Mouse (Mus musculus): ENCODE results near the gene Etfb. TPM values are rescaled to one million over a fixed set of nuclear protein-coding genes. Genes with fewer than 3 reads are reported as not detected.
A peak's percentile ranks its signal among the peaks of the same experiment; 100 is the strongest.
"Not testable (repeated sequence)": the region's sequence is repeated elsewhere in the genome, so short reads cannot be mapped to it uniquely, and the experiment has no call there.

The Etfb gene
- 187 and 202 TPM in 2 replicates for polyA plus RNA-seq (2014; fragmentation: Nextera tagmentation; extraction: Ambion mirVana)

DNA sequence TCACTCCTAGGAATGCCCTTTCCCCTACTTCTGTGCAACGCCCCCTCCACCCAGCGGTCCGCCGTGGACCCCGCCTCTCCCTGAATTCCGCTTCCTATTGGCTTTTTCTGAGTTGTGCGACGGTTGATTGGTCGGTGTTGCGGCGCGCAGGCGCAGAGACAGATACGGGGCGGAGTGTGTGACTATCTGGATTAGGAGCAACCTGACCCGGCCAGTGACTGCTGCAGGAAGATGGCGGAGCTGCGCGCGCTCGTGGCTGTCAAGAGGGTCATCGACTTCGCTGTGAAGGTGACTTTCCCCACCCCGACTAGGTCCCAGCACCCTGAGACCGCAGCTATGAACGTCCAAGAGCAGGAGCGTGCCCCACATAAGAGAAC is at the start of gene Etfb, which contains the start of gene Gm45233:
Etfb (plus strand) TSS at position 167 of the 377 bp plus-strand sequence.
Gm45233 (plus strand) TSS at position 212 of the 377 bp plus-strand sequence.
- no peaks in the 10 kb centered on the region for H3K9me3 ChIP-seq (ENCODE audit: control insufficient read depth, low read length)

DNA sequence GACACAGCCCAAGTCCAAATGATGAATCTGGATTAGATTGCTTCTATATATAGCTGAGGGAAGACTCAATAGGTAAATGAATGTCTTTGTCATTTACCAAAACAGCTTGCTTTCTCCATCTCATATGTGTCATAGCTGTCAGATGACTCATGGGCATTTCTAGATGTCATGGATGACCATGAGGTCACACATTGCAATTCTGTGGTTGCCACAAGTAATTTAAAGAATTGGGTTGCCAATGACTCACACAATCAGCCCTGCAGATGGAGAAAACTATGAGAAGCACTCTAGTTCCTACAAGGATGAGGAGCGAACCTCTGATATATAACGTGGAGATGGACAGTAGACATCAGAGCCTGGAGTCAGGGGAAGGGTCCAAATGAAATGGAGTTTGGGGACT is 44.4 kb upstream of the Etfb start:
- Histone ChIP-seq H3K36me3 (ENCODE audit: control insufficient read depth, insufficient read depth, low read length) (no peaks in the 10 kb centered on the region), H3K9me3 (ENCODE audit: control insufficient read depth, low read length) (no peaks in the 10 kb centered on the region), H3K4me1 (ENCODE audit: control insufficient read depth, insufficient read depth, low read length) (no peaks in the 10 kb centered on the region), H3K27me3 (ENCODE audit: control insufficient read depth, insufficient read depth, low read length) (no peaks in the 10 kb centered on the region), H3K27ac (ENCODE audit: low read depth, low read length) (no peak overlapping the region), H3K4me2 (no peak overlapping the region), H3K9ac (ENCODE audit: low read length) (no peak overlapping the region), H3K4me3 (ENCODE audit: low read depth, low read length) (no peak overlapping the region)
- no peak for ATAC-seq (ENCODE audit: low FRiP score)
- no peak for DNase-seq (ENCODE audit: low spot score, missing footprints)
- WGBS = 79% methylated on average over 2 of the region's 2 CpGs

More for the DNA sequence above, at the start of gene Etfb, which contains the start of gene Gm45233:
- peak within 1 kb of the TSS; percentile 82 for H3K4me2 ChIP-seq
- no peaks in the 10 kb centered on the region for H3K36me3 ChIP-seq (ENCODE audit: control insufficient read depth, insufficient read depth, low read length)
- ATAC-seq (ENCODE audit: low FRiP score) = peak; percentile 97
- H3K4me3 ChIP-seq (ENCODE audit: low read depth, low read length) = peak within 1 kb of the TSS; percentile 55
- peak within 1 kb of the TSS; percentile 62; the same call in 1 of the 2 replicates for H3K27ac ChIP-seq (ENCODE audit: low read depth, low read length)
- no peaks in the 10 kb centered on the region for H3K27me3 ChIP-seq (ENCODE audit: control insufficient read depth, insufficient read depth, low read length)
- under 1% methylated on average over 27 of the region's 27 CpGs for WGBS
- no peak for DNase-seq (ENCODE audit: low spot score, missing footprints)
- H3K9ac ChIP-seq (ENCODE audit: low read length) = peak within 1 kb of the TSS; percentile 53
- peaks cover 8% of the 10 kb centered on the region for H3K4me1 ChIP-seq (ENCODE audit: control insufficient read depth, insufficient read depth, low read length)

DNA sequence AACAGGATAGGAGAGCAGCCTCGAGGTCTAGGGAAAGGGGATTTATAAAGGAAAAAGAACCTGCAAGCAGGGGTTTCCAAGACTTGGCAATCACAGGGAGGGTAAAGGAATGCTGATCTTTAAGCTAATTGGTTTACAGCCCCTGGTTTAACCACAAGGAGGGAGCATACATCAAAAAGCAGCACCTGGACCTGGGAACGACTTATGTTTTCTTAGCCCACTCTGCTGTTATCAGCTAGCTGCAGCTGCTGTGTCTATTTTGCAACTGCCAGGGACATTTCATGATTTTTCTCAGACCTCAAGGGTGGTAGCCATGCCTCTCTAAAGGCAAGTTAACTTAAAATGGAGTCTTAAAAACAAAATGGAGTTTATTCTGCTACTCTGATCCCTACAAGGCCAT is 41.2 kb upstream of the Etfb start:
- Histone ChIP-seq H3K4me2 (no peak overlapping the region), H3K9me3 (ENCODE audit: control insufficient read depth, low read length) (no peaks in the 10 kb centered on the region), H3K4me3 (ENCODE audit: low read depth, low read length) (no peak overlapping the region), H3K27ac (ENCODE audit: low read depth, low read length) (no peak overlapping the region), H3K36me3 (ENCODE audit: control insufficient read depth, insufficient read depth, low read length) (no peaks in the 10 kb centered on the region), H3K4me1 (ENCODE audit: control insufficient read depth, insufficient read depth, low read length) (no peaks in the 10 kb centered on the region), H3K9ac (ENCODE audit: low read length) (no peak overlapping the region), H3K27me3 (ENCODE audit: control insufficient read depth, insufficient read depth, low read length) (no peaks in the 10 kb centered on the region)
- DNase-seq (ENCODE audit: low spot score, missing footprints) = no peak
- WGBS = 57% methylated on average over 2 of the region's 2 CpGs
- no peak for ATAC-seq (ENCODE audit: low FRiP score)

DNA sequence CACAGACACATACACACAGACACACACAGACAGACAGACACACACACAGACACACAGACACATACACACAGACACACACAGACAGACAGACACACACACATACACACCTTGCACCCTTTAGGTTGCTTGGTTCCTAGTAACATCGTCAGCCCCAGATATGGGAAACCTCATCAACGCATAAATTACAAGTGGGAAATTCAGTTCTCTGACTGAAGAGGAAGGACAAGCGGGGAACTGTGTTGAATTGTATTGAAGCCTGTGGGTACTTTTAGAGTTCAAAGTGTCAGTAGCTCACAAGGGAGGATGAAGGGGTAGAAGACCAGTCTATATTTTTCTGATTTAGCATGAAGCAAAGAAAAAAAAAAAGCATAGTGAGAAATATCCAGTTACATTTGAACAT is 36.3 kb upstream of the Etfb start:
- H3K9ac ChIP-seq (ENCODE audit: low read length) = no peak overlapping the region
- DNase-seq (ENCODE audit: low spot score, missing footprints) = no peak
- 82% methylated on average over 3 of the region's 3 CpGs for WGBS
- no peak for ATAC-seq (ENCODE audit: low FRiP score)
- no peak overlapping the region for H3K4me2 ChIP-seq
- no peaks in the 10 kb centered on the region for H3K27me3 ChIP-seq (ENCODE audit: control insufficient read depth, insufficient read depth, low read length)
- H3K4me1 ChIP-seq (ENCODE audit: control insufficient read depth, insufficient read depth, low read length) = no peaks in the 10 kb centered on the region
- no peaks in the 10 kb centered on the region for H3K9me3 ChIP-seq (ENCODE audit: control insufficient read depth, low read length)
- H3K36me3 ChIP-seq (ENCODE audit: control insufficient read depth, insufficient read depth, low read length) = no peaks in the 10 kb centered on the region
- no peak overlapping the region for H3K4me3 ChIP-seq (ENCODE audit: low read depth, low read length)
- no peak overlapping the region for H3K27ac ChIP-seq (ENCODE audit: low read depth, low read length)

DNA sequence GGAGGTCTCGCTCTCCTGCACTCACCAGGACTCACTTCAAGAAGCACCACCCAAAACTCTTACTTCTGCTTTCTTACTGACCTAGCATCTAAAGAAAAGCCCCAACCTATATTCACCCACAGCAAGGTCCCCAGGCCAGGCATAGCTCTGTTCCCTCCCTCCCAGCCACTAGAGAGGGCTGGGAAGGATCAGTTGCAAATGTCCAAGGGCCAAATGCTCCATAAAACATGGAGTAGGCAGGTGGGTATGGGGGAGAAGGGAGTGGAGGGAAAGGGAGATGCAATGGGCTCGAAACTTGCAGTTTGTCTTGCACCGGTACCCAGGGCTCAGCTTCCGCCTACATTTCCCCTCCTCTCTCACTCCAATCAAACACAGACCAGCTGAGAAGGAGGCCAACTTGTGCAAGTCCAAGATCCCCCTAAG is 35.7 kb upstream of the Etfb start, which contains the start of gene Siglecg:
Siglecg (plus strand) TSS at position 74 of the 423 bp plus-strand sequence.
- no peak within 1 kb of the TSS for H3K4me3 ChIP-seq (ENCODE audit: low read depth, low read length)
- H3K9me3 ChIP-seq (ENCODE audit: control insufficient read depth, low read length) = no peaks in the 10 kb centered on the region
- no peak for ATAC-seq (ENCODE audit: low FRiP score)
- no peak within 1 kb of the TSS for H3K4me2 ChIP-seq
- no peaks in the 10 kb centered on the region for H3K27me3 ChIP-seq (ENCODE audit: control insufficient read depth, insufficient read depth, low read length)
- no peak for DNase-seq (ENCODE audit: low spot score, missing footprints)
- no peak within 1 kb of the TSS for H3K9ac ChIP-seq (ENCODE audit: low read length)
- H3K36me3 ChIP-seq (ENCODE audit: control insufficient read depth, insufficient read depth, low read length) = no peaks in the 10 kb centered on the region
- H3K4me1 ChIP-seq (ENCODE audit: control insufficient read depth, insufficient read depth, low read length) = no peaks in the 10 kb centered on the region
- 73% methylated on average over 4 of the region's 4 CpGs for WGBS
- no peak within 1 kb of the TSS for H3K27ac ChIP-seq (ENCODE audit: low read depth, low read length)

DNA sequence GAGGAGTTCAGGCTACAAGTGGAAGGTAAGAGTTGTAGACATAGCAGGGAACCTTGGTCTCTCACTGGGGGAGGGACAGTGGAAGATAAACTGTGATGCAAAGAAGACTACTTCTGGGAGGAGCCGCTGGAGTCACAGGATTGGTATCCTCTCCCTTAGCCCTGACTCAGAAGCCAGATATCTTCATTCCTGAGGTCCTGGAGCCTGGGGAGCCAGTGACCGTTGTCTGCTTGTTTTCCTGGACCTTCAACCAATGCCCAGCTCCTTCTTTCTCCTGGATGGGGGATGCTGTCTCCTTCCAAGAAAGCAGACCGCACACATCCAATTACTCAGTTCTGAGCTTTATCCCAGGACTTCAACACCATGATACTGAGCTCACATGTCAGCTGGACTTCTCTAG is 34.8 kb upstream of the Etfb start:
- Histone ChIP-seq H3K9me3 (ENCODE audit: control insufficient read depth, low read length) (no peaks in the 10 kb centered on the region), H3K27ac (ENCODE audit: low read depth, low read length) (no peak overlapping the region), H3K9ac (ENCODE audit: low read length) (no peak overlapping the region), H3K4me1 (ENCODE audit: control insufficient read depth, insufficient read depth, low read length) (no peaks in the 10 kb centered on the region), H3K36me3 (ENCODE audit: control insufficient read depth, insufficient read depth, low read length) (no peaks in the 10 kb centered on the region), H3K4me2 (no peak overlapping the region), H3K27me3 (ENCODE audit: control insufficient read depth, insufficient read depth, low read length) (no peaks in the 10 kb centered on the region), H3K4me3 (ENCODE audit: low read depth, low read length) (no peak overlapping the region)
- DNase-seq (ENCODE audit: low spot score, missing footprints) (no peak), ATAC-seq (ENCODE audit: low FRiP score) (no peak)
- 84% methylated on average over 3 of the region's 3 CpGs for WGBS

DNA sequence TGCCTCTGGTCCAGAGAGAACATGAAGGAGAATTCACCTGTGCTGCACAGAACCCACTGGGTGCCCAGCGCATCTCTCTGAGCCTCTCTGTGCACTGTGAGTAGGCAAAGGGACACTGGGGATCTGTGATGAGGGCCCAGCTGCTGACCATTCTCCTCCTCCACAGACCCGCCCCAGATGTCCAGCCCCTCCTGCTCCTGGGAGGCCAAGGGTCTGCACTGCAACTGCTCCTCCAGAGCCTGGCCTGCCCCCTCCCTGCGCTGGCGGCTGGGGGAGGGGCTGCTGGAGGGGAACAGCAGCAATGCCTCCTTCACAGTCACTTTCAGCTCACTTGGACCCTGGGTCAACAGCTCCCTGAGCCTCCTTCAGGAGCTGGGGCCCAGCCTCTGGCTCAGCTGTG is 32.2 kb upstream of the Etfb start:
- 0 out of 2 replicates have a peak, but pooled peaks have one; percentile 16 for ATAC-seq (ENCODE audit: low FRiP score)
- not testable (repeated sequence) for H3K36me3 ChIP-seq (ENCODE audit: control insufficient read depth, insufficient read depth, low read length); H3K27ac ChIP-seq (ENCODE audit: low read depth, low read length); H3K4me3 ChIP-seq (ENCODE audit: low read depth, low read length); H3K4me2 ChIP-seq; H3K27me3 ChIP-seq (ENCODE audit: control insufficient read depth, insufficient read depth, low read length); DNase-seq (ENCODE audit: low spot score, missing footprints); H3K4me1 ChIP-seq (ENCODE audit: control insufficient read depth, insufficient read depth, low read length); H3K9me3 ChIP-seq (ENCODE audit: control insufficient read depth, low read length); H3K9ac ChIP-seq (ENCODE audit: low read length)
- WGBS = 36% methylated on average over 4 of the region's 4 CpGs

DNA sequence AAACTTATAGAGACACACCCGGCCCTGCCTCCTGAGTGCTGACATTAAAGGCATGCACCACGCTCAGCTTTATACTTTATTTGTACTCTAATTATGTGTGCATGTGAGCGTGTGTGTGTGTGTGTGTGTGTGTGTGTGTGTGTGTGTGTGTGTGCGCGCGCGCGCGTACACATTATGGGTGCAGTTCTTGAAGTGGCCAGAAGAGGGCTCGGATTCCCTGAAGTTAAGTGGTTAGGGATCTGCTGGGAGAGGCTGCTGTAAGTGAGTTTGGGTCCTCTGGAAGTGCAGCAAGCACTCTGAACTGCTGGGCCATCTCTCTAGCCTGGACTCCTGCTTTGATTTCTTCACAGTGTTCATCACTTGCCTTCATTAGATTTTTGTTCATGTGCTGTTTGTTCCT is 26.6 kb upstream of the Etfb start:
- H3K27ac ChIP-seq (ENCODE audit: low read depth, low read length) = no peak overlapping the region
- H3K4me1 ChIP-seq (ENCODE audit: control insufficient read depth, insufficient read depth, low read length) = no peaks in the 10 kb centered on the region
- no peak for DNase-seq (ENCODE audit: low spot score, missing footprints)
- no peak overlapping the region for H3K9ac ChIP-seq (ENCODE audit: low read length)
- H3K36me3 ChIP-seq (ENCODE audit: control insufficient read depth, insufficient read depth, low read length) = no peaks in the 10 kb centered on the region
- no peaks in the 10 kb centered on the region for H3K27me3 ChIP-seq (ENCODE audit: control insufficient read depth, insufficient read depth, low read length)
- ATAC-seq (ENCODE audit: low FRiP score) = no peak
- no peaks in the 10 kb centered on the region for H3K9me3 ChIP-seq (ENCODE audit: control insufficient read depth, low read length)
- no peak overlapping the region for H3K4me2 ChIP-seq
- WGBS = 88% methylated on average over 10 of the region's 10 CpGs
- no peak overlapping the region for H3K4me3 ChIP-seq (ENCODE audit: low read depth, low read length)

DNA sequence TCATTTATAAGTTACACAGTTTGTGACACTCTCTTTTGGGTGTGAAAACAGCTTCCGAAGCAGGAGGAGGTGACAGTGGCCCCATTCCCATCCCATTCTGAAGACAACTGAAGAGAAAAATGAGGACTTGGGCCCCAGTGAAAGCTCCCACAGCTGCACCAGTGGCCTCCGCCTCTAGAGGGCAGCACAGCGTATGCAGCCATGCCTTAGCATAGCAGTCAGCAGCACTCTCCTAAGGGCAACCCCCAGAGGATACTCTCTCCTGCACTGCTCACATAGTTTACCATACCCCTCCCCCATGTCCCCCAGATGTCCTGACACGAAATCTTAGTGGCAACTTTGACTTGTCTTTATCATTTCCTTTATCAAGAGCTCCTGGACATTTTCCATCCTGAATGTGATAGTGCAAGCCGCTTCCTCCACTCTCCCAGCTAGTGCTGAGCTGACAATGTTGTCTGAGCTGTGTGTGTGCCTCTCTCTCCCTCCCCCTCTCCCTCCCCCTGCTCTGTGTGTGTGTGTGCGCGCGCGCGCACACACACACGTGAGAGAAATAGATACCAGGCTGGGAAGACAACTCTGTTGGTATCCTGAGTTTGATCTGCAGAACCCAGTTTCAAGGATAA is 20.8 kb upstream of the Etfb start:
- Histone ChIP-seq H3K27ac (ENCODE audit: low read depth, low read length) (no peak overlapping the region), H3K4me1 (ENCODE audit: control insufficient read depth, insufficient read depth, low read length) (no peaks in the 10 kb centered on the region), H3K4me3 (ENCODE audit: low read depth, low read length) (no peak overlapping the region), H3K36me3 (ENCODE audit: control insufficient read depth, insufficient read depth, low read length) (no peaks in the 10 kb centered on the region), H3K4me2 (peak overlapping the region; percentile 21; the same call in 1 of the 2 replicates), H3K9me3 (ENCODE audit: control insufficient read depth, low read length) (no peaks in the 10 kb centered on the region), H3K9ac (ENCODE audit: low read length) (no peak overlapping the region), H3K27me3 (ENCODE audit: control insufficient read depth, insufficient read depth, low read length) (no peaks in the 10 kb centered on the region)
- WGBS = 14% methylated on average over 11 of the region's 11 CpGs
- ATAC-seq (ENCODE audit: low FRiP score) (peak; percentile 94), DNase-seq (ENCODE audit: low spot score, missing footprints) (peak; percentile 98)
